Mouse (Mus musculus) stomach, postnatal 0 days (tissue): Measurements from ENCODE around the gene Nudcd3.

Experiments used
- CTCF ChIP-seq: IDR thresholded peaks from 2 replicates; pipeline ENCODE4 v1.5.1; 2016; ENCODE audit warnings: antibody characterized with exemption, low read depth, mild to moderate bottlenecking, moderate library complexity
- EP300 ChIP-seq: optimal IDR thresholded peaks from 2 replicates; pipeline ENCODE3; 2016; ENCODE audit warnings: antibody characterized with exemption

DNA sequence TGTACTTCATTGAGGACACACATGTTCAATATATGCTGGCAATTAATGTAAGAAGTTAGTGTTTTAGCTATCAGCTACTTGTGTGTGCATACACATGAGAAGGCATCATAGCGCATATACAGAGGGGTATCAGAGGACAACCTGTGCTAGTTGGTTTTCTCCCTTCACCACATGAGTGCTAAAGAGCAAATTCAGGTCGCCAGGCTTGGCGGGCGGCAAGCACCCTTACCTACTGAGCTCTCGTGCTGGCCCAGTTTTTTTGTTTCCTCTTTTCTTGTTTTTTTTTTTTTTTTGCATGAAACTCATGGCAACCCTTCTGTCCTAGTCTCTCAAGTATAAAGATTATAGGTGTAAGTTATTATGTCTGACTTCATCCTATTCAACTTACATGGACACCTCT lies 77.6 kb downstream of the Nudcd3 start:
- TF ChIP-seq CTCF (no peak), EP300 (no peak)
